Mouse (Mus musculus) left cerebral cortex, postnatal 10 days (tissue): ENCODE results near the gene Fam102b. TPM values are rescaled to one million over a fixed set of nuclear protein-coding genes. Genes with fewer than 3 reads are reported as not detected.

Experiments used
- DNase-seq, 2 experiments: peaks; one replicate each; pipeline ENCODE4 v3.0.0; 2021 to 2022; ENCODE audit warnings: low spot score in 2 of 2, mixed read lengths in 1 of 2; ENCODE audit errors: extremely low spot score in 1 of 2
- intact Hi-C: fragments of 180-260 bp; cut with DNase I; formaldehyde crosslinking; loops from one replicate; pipeline ENCODE4 v1.15.1; 2025
- total RNA-seq, 2 experiments: library from RNA; stranded (reverse); gene quantifications; 2 replicates each; pipeline ENCODE4 v1.2.3; 2021

Fam102b gene
- total RNA-seq, result 10 to 100 TPM; 64.4 to 67.9 TPM

- intact Hi-C loops, result loop anchor here (2.0 to 10.0 kb wide), 3 partner anchors 31 to 467 kb away; no protein-coding TSS in a partner anchor
- DNase-seq, result peak; percentile 82 to 92
These were observed at the start of gene Fam102b for GRCm38 (mm10) chr3:109027515-109027987. Fam102b (minus strand) TSS chr3:109027607.

GRCm38 (mm10) chr3:109062989-109063388 is 35.6 kb upstream of the Fam102b start:
- DNase-seq, result peak in 1 of 2 experiments; percentile 57
- intact Hi-C loops, result loop anchor here (5.0 to 10.0 kb wide), 2 partner anchors 146 to 208 kb away; no protein-coding TSS in a partner anchor

GRCm38 (mm10) chr3:109062391-109062790 is 35.0 kb upstream of the Fam102b start:
- intact Hi-C loops, result loop anchor here (5.0 to 10.0 kb wide), 2 partner anchors 145 to 208 kb away; no protein-coding TSS in a partner anchor
- no peak for DNase-seq

GRCm38 (mm10) chr3:109059903-109060302 is 32.5 kb upstream of the Fam102b start:
- DNase-seq, result no peak
- intact Hi-C loops, result loop anchor here (2.0 to 10.0 kb wide), 3 partner anchors 33 to 205 kb away; partner anchors contain the start of gene Fam102b

GRCm38 (mm10) chr3:109051946-109052331 is 24.5 kb upstream of the Fam102b start:
- DNase-seq, result no peak
- intact Hi-C loops, result no loop called here

- intact Hi-C loops, result no loop called here
- no peak for DNase-seq
These were observed 23.9 kb upstream of the Fam102b start for GRCm38 (mm10) chr3:109051056-109051945.

GRCm38 (mm10) chr3:109047707-109048283 is 20.4 kb upstream of the Fam102b start:
- intact Hi-C loops, result no loop called here
- no peak for DNase-seq

- intact Hi-C loops, result no loop called here
- DNase-seq, result no peak
These were observed 19.0 kb upstream of the Fam102b start for GRCm38 (mm10) chr3:109046428-109046827.

- intact Hi-C loops, result no loop called here
- no peak for DNase-seq
These were observed 16.0 kb upstream of the Fam102b start for GRCm38 (mm10) chr3:109043395-109043794.

GRCm38 (mm10) chr3:109040908-109041307 is 13.5 kb upstream of the Fam102b start:
- intact Hi-C loops, result no loop called here
- no peak for DNase-seq

- intact Hi-C loops, result no loop called here
- no peak for DNase-seq
These were observed 7.0 kb upstream of the Fam102b start for GRCm38 (mm10) chr3:109034411-109034810.

- intact Hi-C loops, result no loop called here
- no peak for DNase-seq
These were observed 4.9 kb upstream of the Fam102b start for GRCm38 (mm10) chr3:109032306-109032705.

- intact Hi-C loops, result no loop called here
- no peak for DNase-seq
These were observed 4.2 kb upstream of the Fam102b start for GRCm38 (mm10) chr3:109031626-109032025.

- peak in 1 of 2 experiments; percentile 67 for DNase-seq
- intact Hi-C loops, result no loop called here
These were observed 3.4 kb upstream of the Fam102b start for GRCm38 (mm10) chr3:109030817-109031216.

GRCm38 (mm10) chr3:109029661-109030060 is 2.3 kb upstream of the Fam102b start:
- intact Hi-C loops, result loop anchor here (5.0 to 10.0 kb wide), 2 partner anchors 47 to 465 kb away; no protein-coding TSS in a partner anchor
- DNase-seq, result no peak

GRCm38 (mm10) chr3:109026991-109027470 is 376 bp downstream of the Fam102b start:
- peak in 1 of 2 experiments; percentile 47 for DNase-seq
- intact Hi-C loops, result loop anchor here (2.0 to 10.0 kb wide), 3 partner anchors 32 to 468 kb away; no protein-coding TSS in a partner anchor

GRCm38 (mm10) chr3:109026462-109026990 is 881 bp downstream of the Fam102b start:
- no peak for DNase-seq
- intact Hi-C loops, result loop anchor here (2.0 to 10.0 kb wide), 3 partner anchors 32 to 468 kb away; no protein-coding TSS in a partner anchor

- peak; percentile 66 to 81 for DNase-seq
- intact Hi-C loops, result loop anchor here (5.0 to 10.0 kb wide), 2 partner anchors 43 to 469 kb away; no protein-coding TSS in a partner anchor
These were observed 1.8 kb downstream of the Fam102b start for GRCm38 (mm10) chr3:109025579-109025978.

GRCm38 (mm10) chr3:109023066-109023465 is 4.3 kb downstream of the Fam102b start:
- DNase-seq, result no peak
- intact Hi-C loops, result loop anchor here (10.0 kb wide), 1 partner anchor 472 kb away; no protein-coding TSS in a partner anchor
